Mouse (Mus musculus) lung, postnatal 10 days (tissue): ENCODE results near the gene Dap.

Source experiments
- DNase-seq: peaks from one replicate; pipeline ENCODE4 v3.0.0; 2021

The Dap gene

DNA sequence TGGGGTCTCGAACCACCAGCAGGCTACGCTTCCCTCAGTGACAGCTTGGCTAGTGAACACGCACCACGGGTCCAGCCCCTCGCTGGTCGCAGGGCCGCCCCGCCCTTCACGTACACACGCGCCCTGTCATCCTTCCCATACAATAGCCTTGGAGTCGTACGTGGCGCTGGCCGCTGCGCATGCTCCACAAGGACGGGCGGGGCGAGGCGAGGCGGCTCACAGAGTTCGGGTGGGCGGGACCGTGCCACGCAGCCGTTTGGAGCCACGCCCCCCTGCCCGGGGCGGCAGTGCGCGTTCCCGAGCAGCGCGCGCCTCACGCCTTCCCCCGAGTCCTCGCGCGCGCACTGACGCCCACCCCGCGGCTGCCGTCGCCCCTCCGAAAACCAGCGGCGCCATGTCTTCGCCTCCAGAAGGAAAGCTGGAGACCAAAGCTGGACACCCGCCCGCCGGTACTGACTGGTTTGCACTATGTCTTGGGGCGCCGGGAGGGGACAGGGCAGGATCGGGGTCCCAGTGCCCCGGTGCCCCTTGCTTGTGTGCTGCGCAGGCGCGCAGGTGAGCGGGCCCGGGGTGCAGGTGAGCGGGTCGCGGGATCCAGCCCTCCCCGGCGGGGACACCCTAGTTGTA, at the start of gene Dap:
TSS of gene Dap (plus strand) at position 180 of the 627 bp plus-strand sequence.
- DNase-seq: peak; percentile 98

DNA sequence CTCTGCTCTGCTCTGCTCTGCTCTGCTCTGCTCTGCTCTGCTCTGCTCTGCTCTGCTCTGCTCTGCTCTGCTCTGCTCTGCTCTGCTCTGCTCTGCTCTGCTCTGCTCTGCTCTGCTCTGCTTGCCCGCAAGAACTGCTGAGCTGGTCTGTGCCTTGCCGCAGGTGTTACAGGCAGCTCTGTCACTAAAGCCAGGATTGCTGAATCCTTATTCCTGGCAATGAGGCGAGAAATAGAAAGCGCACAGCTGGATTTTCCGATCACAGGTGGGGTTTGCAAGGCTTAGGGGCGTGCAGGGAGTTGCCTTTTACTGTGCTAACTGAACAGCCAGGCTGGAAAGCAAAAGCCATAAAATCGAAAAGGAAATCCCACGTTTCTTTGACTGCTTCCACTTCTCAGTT, 47.5 kb upstream of the Dap start:
- no peak for DNase-seq

DNA sequence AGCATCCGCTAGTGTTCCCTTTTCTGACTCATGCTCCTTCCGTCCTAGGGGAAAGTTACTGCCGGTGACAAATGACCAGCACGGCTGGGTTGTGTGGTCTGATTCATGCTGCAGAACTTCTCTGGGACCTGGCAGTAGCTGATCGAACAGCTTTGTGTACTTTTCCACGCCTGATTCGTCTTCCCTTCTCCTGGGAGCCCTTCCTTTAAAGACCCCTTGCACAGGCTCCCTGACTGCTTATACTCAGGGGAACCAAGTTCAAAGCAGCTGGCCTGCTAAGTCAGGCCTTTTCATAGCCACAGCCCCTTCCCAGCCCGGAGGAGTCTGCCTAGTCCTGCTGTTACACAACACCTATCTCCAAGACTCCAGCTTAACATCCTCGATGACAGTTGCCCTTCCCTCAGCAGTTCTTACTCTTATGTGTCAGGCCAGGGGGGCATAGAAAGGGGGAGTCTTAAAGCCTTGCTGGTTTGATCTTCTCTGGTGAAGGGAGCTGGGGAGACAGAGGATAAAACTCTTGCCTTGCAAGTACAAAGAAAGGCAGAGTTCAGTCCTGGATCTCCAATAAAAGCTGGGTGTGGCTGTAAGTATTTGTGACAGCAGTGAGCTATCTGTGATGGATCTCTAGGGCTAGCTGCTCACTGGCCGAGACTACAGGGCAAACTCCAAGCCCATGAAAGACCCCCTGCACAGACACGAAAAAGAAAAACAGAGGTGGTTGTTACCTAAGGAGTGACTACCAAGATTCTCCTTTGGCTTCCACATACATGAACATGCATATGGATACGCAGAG, 39.3 kb upstream of the Dap start:
- no peak for DNase-seq

DNA sequence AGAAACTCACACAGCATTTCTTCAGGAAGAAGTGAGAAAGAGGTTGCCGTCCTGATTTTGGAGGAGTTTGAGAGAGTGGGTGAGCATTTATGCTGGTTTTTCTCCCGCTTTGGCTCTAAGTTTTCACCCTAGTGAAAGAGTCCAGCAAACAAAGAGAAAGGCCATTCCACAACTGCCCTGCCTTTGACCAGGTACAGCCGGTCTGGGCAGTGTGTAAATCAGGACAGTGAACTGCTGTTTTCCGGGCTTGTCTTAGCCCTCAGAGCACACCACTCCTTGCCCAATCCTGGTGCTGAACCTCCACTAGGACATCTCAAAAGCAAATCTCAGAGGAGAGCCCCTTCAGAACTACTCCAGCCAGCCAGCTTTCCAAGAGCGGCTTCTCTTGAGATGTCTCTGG, 38.6 kb upstream of the Dap start:
- no peak for DNase-seq

DNA sequence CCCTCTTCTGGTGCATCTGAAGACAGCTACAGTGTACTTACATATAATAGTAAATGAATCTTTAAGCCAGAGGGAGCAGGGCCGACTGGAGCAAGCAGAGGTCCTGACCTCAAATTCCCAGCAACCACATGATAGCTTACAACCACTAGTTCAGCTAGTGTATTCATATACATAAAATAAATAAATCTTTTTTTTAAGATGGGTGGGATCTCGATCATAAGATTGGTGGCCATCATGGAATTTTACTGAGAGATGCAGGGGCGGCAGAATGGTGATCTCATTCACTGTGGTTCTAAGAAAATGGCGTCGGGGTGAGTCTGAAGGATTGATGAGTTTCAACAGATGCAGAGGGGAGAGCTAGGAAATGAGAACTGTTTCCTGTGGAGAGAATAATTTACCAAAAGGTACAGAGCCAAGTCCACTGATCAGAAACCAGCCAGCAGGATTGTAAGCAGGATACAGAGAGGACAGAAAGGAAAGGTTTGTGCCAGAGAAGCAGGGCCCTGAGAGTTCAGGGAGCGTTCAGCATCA, 37.7 kb upstream of the Dap start:
- no peak for DNase-seq

DNA sequence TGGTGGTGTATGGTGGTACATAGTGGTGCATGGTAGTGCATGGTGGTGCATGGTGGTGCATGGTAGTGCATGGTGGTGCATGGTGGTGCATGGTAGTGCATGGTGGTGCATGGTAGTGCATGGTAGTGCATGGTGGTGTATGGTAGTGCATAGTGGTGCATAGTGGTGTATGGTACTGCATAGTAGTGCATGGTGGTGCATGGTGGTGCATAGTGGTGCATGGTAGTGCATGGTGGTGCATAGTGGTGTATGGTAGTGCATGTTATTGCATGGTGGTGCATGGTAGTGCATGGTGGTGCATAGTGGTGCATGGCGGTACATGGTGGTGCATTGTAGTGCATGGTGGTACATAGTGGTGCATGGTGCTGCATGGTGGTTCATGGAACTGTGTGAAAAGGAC, 31.6 kb upstream of the Dap start:
- DNase-seq: no peak

DNA sequence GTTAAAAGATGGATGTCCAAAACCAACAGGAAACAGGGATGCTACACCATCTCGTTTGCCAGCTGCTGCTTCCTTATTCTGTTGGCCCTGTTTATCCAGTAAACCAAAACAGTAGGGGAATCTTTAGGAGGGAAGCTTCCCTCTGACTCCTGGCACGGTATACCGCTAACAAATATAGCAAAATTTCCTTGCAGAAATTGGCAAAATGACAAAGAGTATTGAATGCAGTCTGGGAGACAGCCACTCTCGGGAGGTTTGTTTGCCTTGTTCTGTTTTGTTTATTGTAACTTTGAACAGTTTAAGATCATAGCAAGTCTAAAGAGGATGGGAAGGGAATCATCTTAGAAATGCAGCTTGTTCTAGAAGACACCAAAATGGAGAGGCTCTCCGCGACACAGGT, 28.3 kb upstream of the Dap start:
- no peak for DNase-seq

DNA sequence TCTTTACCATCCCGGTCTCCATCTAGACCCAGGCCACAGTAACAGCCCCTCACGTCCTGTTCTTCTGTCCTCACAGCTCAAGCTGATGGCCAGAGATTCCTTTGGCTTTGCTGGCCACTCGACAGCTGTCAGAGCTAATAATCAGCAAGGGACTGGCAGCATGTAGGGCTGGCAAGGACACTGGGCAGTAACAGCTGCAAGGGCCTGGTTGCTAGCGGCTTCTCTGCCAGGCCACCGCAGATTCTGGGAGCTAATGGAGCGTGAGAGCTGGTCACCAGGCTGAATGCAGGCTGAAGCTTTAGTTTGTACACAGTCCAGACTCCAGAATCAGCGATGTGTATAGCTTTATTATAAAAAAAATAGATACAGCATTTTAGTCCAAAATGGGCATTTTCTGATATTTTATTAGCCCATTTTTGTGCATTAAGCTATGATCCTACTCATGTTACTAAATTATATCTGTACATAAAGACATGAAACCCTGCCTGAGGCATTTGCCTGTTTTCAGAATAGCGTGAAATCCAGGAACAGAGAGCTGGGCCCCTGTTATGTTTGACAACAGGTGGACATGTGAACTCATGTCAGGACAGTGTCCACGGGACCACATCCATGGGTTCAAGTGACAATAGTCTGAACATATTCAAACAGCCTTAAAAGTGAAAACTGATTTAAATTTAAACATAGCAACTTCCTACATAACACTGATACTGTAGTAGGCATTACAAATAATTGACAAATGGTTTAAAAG, 16.6 kb upstream of the Dap start:
- no peak for DNase-seq

DNA sequence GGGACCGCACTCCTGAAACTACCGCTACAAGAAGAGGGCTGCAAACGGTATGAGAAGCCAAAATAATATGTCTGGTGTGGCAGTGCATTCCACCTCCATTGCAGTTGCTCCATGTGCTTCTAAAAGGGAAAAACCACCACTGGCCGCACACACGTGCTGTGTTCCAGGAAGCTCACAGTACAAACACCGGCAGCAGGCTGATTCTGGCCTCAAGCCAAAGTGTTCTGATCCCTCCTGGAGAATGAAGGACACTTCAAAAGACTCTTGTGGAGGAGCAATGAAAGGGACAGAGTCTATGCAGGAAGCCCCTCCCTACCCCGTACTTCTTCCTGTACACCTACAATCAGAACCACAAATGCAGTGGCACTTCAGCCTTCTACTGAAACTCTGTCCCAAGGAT, 12.2 kb upstream of the Dap start:
- DNase-seq: peak; percentile 72

DNA sequence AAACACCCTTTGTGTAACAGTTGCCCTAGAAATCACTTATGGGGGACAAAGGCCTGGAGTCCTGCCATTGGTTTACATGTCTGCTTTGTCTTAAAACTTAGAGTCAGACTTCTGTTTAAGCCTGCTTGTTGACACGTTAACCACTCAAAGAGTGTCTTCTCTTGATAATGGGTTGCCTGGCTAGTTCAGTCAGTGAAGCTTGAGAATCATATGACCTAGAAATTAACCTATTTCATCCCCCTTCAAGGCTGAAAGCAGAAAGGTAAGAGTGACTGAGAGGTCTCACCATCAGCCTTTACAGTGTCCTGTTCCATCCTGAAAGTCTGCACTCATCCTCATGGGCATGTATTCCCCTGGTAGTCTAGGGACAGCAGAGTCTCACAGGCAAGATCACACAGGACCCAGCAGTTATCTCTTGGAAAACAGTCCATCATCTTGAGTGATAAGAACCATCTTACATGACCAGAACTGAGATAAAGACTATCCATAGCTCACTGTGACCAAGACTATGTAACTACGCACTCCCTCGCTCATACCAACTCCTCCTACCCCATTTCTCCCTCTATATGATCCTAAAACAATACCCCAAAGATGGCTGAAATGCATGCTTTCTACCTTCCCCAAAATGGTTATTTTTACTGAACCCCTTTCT, 10.4 kb upstream of the Dap start:
- no peak for DNase-seq

DNA sequence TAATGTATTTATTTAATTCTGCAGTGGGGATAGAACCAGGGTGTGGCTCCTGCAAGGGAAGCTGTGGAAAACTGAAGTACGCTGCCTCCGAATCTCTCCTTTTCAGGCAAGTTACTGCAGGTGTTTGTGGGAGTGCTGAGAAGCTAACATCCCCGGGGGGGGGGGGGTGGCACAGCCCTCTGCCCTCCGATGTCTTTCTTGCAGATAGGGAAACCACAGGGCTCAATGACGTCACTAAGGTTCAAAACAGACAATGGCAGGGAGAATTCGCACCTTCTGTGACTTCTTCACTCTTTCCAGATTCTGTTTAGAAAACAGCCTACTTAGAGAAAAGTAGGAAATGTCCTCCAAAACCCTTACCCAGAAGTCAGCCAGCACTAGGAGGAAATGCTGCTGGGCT, 1.9 kb upstream of the Dap start:
- DNase-seq: no peak

DNA sequence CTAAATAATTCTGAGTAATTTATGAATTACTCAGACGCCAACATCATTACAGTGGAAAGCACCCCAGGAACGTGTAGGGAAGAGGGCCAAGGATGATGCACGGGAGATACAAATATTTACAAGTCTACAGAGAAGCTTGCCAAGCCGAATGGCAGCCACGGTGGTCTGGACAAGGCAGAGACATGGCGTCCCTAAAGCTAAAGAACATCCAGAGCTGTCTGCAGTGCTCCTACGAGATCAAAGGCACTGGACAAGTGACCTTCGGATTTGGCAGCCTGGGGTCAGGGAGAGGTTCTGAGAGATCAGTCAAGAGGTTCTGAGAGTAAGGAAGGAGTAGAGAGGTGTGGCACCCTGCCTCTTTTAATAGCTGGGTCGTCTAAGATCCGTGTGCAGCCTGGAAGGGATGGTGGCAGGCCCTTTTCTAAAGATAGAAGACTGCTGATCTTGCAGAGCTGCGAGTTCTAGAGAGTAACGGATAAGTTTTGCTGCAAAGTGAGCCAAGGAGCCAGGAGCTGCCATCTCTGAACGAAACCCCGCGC, 449 bp upstream of the Dap start:
- peak; percentile 69 for DNase-seq

DNA sequence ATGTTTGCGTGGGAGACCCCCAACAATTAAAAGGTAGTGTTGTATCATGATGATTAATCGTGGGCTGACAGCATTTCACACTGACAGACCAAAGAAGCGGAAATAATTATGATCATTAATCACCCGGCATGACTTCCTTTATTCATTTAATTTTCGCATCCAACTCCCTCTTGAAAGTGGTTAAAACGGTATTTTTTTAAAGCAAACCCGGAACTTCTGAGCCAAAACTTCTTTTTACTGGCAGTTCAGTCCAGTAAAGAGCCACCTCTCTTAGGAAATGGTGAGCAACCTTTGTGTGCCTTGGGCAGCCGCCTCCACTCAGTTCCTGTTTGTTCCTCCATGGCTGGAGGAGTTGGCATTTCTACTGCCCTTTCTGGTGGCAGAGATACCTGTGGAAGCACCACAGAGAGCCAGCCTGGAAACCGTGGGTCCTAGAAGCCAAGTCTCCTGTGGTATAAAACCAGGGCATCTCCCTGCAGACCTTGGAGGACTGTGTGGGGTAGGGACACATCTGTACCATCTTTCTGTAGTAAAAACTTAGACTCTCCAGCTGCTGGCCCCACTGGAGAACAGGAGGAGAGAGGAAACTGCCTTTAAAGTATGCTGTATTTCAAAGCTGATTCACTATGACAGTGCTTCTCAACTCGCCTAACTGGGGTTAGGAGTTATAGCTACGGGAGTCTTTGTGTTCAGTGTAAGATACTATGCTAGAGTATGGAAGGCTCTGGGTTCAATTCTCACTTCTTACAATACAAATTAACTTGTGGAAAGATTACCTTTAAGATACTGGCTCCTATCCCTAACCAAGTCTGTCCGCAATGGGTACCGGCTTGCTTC, 910 bp downstream of the Dap start:
- peak; percentile 25 for DNase-seq

DNA sequence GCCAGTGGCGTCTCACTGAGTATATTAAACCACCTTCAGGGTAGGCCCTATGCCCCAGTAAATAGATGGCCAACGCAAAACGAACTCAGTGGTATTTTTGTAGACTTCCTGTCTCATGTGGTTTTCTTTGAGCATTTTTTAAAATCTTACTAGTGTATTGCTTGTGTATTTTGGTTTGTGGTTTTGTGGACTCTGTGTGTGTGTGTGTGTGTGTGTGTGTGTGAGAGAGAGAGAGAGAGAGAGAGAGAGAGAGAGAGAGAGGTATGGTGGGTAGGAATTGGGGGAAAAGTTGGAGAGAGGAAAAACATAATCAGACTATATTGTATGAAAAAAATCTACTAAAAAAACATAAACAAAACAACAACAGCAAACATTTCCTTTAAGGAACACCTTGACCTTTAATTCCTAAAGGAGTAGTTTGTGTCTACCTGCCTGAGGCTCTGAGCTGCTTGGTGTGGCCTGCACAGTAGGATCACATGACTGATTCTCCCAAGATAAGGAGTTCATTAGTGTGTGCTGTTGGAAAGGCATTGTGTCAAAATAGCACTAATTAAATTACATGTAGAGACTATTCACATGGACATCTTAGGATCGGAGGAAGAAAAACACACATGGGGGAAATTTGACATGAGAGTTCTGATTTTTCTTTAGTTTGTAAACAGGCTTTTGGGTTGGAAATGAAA, 1.7 kb downstream of the Dap start:
- no peak for DNase-seq

DNA sequence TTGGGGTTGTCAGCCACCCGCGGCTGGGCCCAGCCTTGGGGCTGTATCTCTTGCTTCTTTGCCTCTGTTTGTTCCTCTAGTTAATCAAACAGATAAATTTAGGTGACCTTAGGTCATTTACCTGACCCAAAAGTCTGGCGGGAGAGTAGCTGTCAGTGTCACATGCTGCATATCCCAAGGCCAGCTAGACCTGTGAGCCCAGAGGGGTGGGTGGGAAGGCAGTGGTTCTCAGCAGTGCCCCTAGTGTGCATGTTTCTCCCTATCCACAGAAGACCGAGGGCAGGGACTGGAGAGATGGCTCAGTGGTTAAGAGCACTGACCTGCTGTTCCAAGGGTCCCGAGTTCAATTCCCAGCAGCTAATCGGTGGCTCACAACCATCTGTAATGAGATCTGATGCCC, 2.4 kb downstream of the Dap start:
- DNase-seq: peak; percentile 27

DNA sequence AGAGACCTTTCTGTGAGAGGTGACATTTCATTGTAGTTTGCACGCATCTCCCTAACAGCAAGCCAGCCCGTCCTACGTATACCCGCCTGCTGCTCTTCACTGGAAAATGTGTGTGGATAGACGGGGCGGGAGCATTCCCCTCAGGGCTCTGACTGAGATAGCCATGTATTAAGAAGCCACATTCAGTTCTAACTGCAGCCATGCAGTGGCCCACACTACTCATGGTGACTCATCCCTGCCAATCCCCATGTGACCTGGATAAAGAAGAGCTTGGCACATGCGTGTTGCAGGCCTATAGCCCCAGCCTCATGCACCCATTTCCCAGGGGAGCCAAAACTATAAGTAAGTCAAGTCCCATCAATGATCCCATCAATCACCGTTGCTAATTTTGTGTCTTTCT, 3.7 kb downstream of the Dap start:
- no peak for DNase-seq

DNA sequence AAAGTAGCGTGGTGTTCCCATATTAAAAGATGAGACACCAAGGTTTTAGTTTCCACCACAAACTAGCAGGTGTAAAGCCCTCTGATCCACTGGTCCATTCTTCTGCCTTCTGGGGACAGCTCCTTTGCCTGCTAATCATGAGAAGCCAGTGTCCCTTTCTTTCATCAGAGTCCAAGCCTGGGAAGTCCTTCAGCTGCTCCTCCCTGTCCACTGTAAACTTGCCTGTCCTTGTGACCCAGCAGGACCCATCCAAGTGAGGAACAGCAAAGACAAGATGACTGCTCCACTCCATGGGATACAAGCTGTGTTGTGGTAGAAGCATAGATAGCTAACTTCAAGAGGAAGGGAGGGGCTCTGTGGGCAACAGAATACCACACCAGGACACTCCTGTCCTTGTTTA, 8.9 kb downstream of the Dap start:
- DNase-seq: no peak

DNA sequence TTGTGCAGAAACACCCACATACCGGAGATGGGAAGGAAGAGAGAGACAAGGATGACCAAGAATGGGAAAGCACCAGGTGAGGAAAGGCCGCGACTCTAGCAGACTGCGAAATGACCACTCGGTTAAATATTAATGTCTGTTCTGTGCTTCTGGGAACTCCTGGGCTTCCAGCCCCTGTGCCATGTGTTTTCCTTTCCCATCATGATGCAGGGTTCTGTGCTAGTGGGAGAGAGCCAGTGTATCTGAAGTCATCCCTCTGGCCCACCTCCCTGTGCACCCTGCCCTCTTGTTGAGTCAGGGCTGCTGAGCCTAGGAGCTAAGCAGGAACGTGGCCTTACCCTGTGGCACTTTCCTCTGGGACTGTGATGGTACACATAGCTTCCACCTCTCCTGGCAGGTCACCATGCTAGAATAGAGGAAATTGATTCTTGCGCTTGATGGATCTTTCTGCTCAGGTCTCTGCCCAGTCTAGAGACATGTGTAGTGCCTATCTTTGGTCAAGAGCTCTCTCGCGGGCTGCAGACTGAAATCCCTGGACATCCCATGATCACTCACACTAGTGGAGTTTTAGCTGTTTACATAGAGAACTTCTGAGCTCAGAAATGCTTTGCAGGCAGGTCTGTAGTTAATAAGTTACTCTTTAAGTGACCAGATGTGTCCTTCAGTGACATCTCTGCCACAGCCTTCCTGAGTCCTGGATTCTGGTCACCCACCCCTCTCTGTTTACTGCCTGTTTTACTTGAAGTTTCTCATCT, 11.9 kb downstream of the Dap start:
- no peak for DNase-seq

DNA sequence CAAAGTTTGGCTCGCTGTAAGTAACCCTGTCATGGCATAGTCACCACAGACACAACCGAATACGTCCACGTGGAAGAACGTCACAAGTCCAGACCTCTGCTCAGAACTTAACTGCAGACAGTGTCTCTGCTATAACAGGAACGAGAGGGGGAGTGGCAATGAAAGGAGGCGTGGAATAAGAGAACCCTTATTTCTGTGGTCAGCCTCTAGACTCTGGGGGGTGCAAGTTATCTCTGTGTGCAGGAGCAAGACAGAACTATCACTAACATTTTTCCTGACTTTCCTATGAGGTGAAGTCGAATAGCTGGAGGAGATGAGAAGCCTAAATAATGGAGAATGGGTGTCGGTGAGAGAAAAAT, 12.4 kb downstream of the Dap start:
- no peak for DNase-seq

DNA sequence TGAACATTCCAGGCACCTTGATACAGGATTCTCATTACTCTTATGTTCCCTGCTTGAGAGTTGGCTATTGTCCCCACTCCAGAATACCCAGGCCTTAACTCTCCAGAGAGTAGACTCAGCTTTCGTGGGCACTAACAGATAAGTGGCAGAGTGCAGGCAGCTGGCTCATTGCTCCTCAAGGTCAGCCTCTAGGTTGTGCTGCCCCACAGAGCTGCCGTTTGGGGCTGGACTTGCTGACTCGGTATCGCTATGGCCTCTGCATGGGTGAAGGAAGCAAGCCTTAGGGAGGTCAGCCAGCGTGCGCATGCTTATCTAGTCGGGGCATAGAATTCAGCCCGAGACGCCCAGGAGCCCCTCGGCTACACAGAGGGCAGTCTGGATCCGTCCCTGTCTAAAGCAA, 13.3 kb downstream of the Dap start:
- no peak for DNase-seq

DNA sequence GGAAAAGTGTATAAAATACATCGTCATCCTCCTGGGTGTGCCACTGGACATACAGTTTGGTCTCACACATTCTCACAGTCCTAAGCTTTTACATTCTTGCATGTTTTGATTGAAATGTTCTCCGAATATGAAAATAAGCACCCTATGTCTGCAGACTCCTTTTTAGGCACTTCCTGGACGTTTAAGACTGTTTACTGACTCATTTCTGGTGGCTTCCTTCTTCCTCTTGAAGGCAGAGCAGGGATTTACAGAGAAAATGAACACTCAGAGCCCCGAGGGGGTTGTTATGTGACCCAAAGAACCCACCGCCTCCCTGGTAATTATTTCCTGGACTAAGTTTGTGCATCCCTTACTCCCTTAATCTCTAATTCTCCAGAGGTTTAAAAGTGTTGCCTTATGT, 13.8 kb downstream of the Dap start:
- no peak for DNase-seq
